Mouse (Mus musculus) intestine, postnatal 0 days (tissue): Measurements from ENCODE around the gene Krt18. TPM values are rescaled to one million over a fixed set of nuclear protein-coding genes. Genes with fewer than 3 reads are reported as not detected.

ENCODE experiments used
- ATAC-seq: fragments of 200-750 bp; cut with Nextera tagmentation; 2 replicates; pipeline ENCODE4 v1.8.0; 2017; ENCODE audit warnings: mild to moderate bottlenecking, moderate TSS enrichment, moderate library complexity
- H3K27ac ChIP-seq: fragments of 300-500 bp; sonication (generic); 2 replicates; pipeline ENCODE4 v1.5.1; 2014; ENCODE audit warnings: mild to moderate bottlenecking, low read depth, low read length, moderate library complexity
- H3K27me3 ChIP-seq: fragments of 300-500 bp; sonication (generic); replicated peaks from 2 replicates; pipeline ENCODE4 v1.6.1; 2014; ENCODE audit warnings: low read length, mixed read lengths; ENCODE audit not compliant: control insufficient read depth, insufficient read depth
- H3K36me3 ChIP-seq: fragments of 300-500 bp; sonication (generic); 2 replicates; pipeline ENCODE4 v1.6.1; 2014; ENCODE audit warnings: mild to moderate bottlenecking, moderate library complexity; ENCODE audit not compliant: control insufficient read depth, insufficient read depth
- H3K4me1 ChIP-seq: fragments of 300-500 bp; sonication (generic); replicated peaks from 2 replicates; pipeline ENCODE4 v1.6.1; 2014; ENCODE audit warnings: antibody characterized with exemption, low read length, mixed read lengths; ENCODE audit not compliant: control insufficient read depth, insufficient read depth
- H3K4me2 ChIP-seq: fragments of 300-500 bp; sonication (generic); replicated peaks from 2 replicates; pipeline ENCODE4 v1.6.1; 2014; ENCODE audit warnings: low read depth, mild to moderate bottlenecking, moderate library complexity
- H3K4me3 ChIP-seq: fragments of 300-500 bp; sonication (generic); 2 replicates; pipeline ENCODE4 v1.5.1; 2014; ENCODE audit warnings: low read depth, low read length
- H3K9ac ChIP-seq: fragments of 300-500 bp; sonication (generic); 2 replicates; pipeline ENCODE4 v1.6.1; 2014; ENCODE audit warnings: mild to moderate bottlenecking, low read depth, low read length
- H3K9me3 ChIP-seq: fragments of 300-500 bp; sonication (generic); 2 replicates; pipeline ENCODE4 v1.6.1; 2016; ENCODE audit warnings: mixed run types; ENCODE audit not compliant: control insufficient read depth
- CTCF ChIP-seq: sonication (generic); IDR thresholded peaks from 2 replicates; pipeline ENCODE4 v1.5.1; 2016; ENCODE audit warnings: low read depth, mild to moderate bottlenecking, control low read depth, antibody characterized with exemption, moderate library complexity
- WGBS: fragments of 180-500 bp; shearing (Covaris S2); extraction: QIAGEN DNeasy Blood & Tissue Kit; methylation state at CpG from one replicate; pipeline ENCODE4 v1.1.7; 2014; 5-methylcytosine and 5-hydroxymethylcytosine counted together
- polyA plus RNA-seq: library from polyadenylated mRNA; unstranded; fragments of >200 nt; fragmentation: Nextera tagmentation; extraction: Ambion mirVana; gene quantifications from 2 replicates; pipeline ENCODE4 v1.2.1, GENCODE M21; 2015

The Krt18 gene
- polyA plus RNA-seq, 1 experiment from 2014 or later, result 368 TPM

DNA sequence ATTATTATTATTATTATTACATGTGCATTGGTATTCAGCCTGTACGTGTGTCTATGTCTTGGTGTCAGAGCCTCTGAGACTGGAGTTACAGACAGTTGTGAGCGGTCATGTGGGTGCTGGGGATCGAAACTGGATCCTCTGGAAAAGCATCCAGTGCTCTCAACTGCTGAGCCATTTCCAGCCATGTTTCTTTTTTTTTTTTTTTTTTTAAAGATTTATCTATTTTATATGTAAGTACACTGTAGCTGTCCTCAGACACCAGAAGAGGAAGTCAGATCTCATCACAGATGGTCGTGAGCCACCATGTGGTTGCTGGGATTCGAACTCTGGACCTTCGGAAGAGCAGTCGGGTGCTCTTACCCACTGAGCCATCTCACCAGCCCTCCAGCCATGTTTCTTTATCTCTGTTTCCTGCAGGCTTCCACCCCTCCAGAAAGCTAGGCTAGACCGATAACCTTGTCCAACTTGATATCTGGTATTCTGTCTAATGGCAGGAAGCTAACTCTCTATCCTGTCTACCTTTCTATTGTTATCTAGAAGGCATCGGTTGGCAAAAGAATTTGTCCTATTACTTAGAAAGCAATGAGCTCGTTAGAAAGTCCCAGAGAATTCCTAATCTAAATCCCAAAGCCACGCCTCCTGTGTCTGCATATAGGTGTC, 28.2 kb upstream of the Krt18 start:
- WGBS, result 78% methylated on average over 11 of the region's 11 CpGs
- Histone ChIP-seq H3K4me2 (no peak overlapping the region), H3K27me3 (no peaks in the 10 kb centered on the region), H3K27ac (no peak overlapping the region), H3K36me3 (peaks cover 27% of the 10 kb centered on the region; the same call in 1 of the 2 replicates), H3K4me1 (no peaks in the 10 kb centered on the region), H3K9ac (no peak overlapping the region), H3K4me3 (no peak overlapping the region), H3K9me3 (no peaks in the 10 kb centered on the region)
- no peak for TF ChIP-seq CTCF
- no peak for ATAC-seq

DNA sequence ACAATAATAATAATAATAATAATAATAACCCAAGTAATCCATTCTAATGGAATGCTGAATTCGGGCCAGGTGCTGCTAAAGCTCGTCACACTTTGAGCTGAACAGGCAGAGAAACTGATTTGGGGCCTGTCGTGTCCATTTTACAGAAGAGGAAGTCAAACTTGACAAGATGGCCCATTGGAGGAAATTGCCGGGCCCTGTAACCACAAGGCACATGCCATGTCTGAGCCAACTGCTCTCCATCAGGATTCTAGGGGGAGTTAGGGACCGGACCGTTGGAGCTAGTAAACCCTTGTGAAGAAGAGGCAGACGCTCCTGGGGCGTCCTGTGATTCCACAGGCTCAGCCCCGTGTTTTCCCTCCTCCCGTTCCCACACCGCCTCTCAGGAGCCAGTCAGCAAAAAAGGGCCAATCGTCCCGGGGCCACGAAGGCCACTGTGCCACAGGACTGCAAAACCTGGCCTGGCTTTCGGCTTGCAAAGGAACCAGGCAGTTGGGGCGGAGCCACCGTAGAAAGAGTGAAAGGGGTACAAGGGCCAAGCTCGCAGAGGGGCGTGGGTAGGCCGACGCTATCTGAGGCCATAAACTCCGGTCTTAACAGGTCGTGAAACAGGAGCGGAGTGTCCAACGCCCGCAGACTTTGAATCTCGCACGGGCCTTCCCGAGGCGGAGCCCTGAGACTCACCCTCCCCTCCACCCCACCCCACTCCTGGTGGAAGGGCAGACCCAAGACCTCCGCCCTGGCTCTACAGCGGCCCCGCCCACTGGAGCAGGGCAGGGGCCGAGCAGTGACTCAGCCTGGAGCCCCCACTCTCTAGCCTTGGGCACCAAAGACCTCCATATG, 25.1 kb upstream of the Krt18 start:
- H3K27me3 ChIP-seq, result no peaks in the 10 kb centered on the region
- peaks cover 11% of the 10 kb centered on the region for H3K4me1 ChIP-seq
- peak overlapping the region; percentile 60 for H3K9ac ChIP-seq
- H3K9me3 ChIP-seq, result no peaks in the 10 kb centered on the region
- H3K36me3 ChIP-seq, result peaks cover 23% of the 10 kb centered on the region; the same call in 1 of the 2 replicates
- 7% methylated on average over 34 of the region's 34 CpGs for WGBS
- peak overlapping the region; percentile 67 for H3K4me3 ChIP-seq
- ATAC-seq, result peak; percentile 85
- peak overlapping the region; percentile 83 for H3K27ac ChIP-seq
- no peak for TF ChIP-seq CTCF
- peak overlapping the region; percentile 74 for H3K4me2 ChIP-seq

DNA sequence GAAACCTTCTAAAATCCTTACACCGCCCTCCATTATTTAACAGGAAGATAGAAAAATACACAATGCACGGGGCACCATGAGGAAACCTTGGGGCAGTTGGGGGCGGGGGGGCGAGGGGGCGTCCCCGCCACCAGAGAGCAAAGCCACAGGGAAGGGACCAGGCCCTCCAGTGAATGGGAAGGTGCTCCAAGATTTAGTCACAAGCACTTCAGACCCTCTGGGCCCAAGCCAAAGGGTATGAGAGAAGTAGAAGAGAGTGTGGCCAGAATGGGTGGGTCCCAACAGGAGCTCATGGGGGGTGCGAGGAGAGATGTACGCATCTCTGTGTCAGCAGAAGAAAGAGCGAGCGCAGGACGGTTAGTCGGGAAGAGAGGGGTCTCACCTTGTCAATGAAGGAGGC, 24.5 kb upstream of the Krt18 start:
- Histone ChIP-seq H3K4me2 (peak overlapping the region; percentile 74), H3K4me3 (peak overlapping the region; percentile 67), H3K9ac (peak overlapping the region; percentile 60), H3K9me3 (no peaks in the 10 kb centered on the region), H3K4me1 (peaks cover 11% of the 10 kb centered on the region), H3K27me3 (no peaks in the 10 kb centered on the region), H3K36me3 (peaks cover 16% of the 10 kb centered on the region; the same call in 1 of the 2 replicates), H3K27ac (peak overlapping the region; percentile 83)
- ATAC-seq, result no peak
- no peak for TF ChIP-seq CTCF
- WGBS, result 16% methylated on average over 12 of the region's 12 CpGs

DNA sequence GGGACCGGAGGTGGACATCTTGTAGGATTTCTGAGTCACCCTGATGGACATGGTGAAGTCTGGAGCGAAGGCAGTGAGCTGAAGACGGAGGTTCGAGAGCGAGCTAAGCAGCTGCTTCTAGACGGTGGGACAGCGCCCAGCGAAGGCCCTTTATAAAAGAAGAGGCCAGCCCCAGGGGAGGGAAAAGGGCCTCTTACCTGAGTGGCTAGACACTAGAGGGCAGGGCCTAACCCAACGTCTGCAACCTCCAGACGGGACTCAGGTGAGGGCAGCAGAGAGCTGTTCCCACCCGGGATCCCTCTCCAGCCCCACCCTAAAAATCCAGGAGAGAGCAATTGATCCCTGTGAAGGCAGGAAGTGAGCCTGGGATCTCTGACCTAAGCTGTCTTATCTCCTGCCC, 23.8 kb upstream of the Krt18 start, which contains the start of gene Krt8:
Gene Krt8 (minus strand): TSS at position 294 of the 400 bp plus-strand sequence.
- H3K4me2 ChIP-seq, result peak within 1 kb of the TSS; percentile 74
- peaks cover 11% of the 10 kb centered on the region for H3K4me1 ChIP-seq

DNA sequence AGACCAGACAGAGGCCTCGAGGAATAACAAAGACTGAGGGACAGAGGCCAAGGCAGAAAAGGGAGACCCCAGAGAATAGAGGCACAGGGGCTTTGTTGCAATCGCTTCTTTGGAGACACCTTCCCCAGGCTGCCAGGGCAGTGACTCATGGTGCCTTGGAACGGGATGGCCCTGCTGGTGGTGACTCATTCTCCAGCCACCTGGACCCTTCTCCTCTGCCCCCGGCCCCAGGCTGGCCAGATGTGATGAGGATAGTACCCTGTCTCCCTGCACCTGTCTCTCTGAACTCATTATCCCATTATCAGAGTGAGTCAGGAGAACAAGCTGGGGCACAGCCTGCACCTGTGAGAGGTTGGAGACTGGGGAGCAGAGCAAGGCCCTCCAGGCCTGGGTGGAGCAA, 22.7 kb upstream of the Krt18 start:
- Histone ChIP-seq H3K4me2 (no peak overlapping the region; the same call in 1 of the 2 replicates), H3K4me3 (no peak overlapping the region)
- peak; percentile 5; the same call in 1 of the 2 replicates for ATAC-seq

More for the DNA sequence above, 23.8 kb upstream of the Krt18 start, which contains the start of gene Krt8:
- Histone ChIP-seq H3K36me3 (peaks cover 12% of the 10 kb centered on the region; the same call in 1 of the 2 replicates), H3K4me3 (peak within 1 kb of the TSS; percentile 67), H3K27me3 (no peaks in the 10 kb centered on the region), H3K9me3 (no peaks in the 10 kb centered on the region), H3K27ac (peak within 1 kb of the TSS; percentile 83), H3K9ac (peak within 1 kb of the TSS; percentile 60)
- ATAC-seq, result peak; percentile 78
- WGBS, result 27% methylated on average over 10 of the region's 11 CpGs
- peak; percentile 85 for TF ChIP-seq CTCF

DNA sequence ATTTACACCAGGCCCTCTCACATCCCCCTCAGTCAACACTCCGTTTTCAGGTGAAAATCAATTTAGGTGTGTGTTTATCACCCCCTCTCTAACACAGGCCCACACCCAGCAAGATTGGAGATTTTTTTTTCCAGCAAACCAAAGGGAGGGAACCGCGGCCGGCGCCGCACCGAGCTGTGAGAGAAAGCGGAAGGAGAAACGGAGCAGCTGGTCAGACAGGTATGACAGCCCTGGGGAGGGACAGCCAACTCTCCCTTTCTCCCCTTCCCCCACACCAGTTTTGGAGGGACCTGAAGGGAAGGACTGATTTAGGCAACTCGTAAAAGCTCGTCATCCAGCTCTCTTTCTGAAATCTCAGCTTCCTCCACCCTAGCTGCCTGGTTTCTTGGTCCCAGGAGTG, 21.7 kb upstream of the Krt18 start:
- Histone ChIP-seq H3K36me3 (no peaks in the 10 kb centered on the region), H3K27ac (peak overlapping the region; percentile 78), H3K4me1 (peaks cover 11% of the 10 kb centered on the region), H3K27me3 (no peaks in the 10 kb centered on the region), H3K9me3 (no peaks in the 10 kb centered on the region), H3K4me3 (no peak overlapping the region; the same call in 1 of the 2 replicates), H3K9ac (peak overlapping the region; percentile 31; the same call in 1 of the 2 replicates), H3K4me2 (peak overlapping the region; percentile 40)
- TF ChIP-seq CTCF, result no peak
- 20% methylated on average over 11 of the region's 11 CpGs for WGBS
- ATAC-seq, result no peak

More for the DNA sequence above, 22.7 kb upstream of the Krt18 start:
- Histone ChIP-seq H3K9me3 (no peaks in the 10 kb centered on the region), H3K36me3 (peaks cover 6% of the 10 kb centered on the region; the same call in 1 of the 2 replicates), H3K9ac (no peak overlapping the region), H3K27me3 (no peaks in the 10 kb centered on the region), H3K27ac (peak overlapping the region; percentile 78), H3K4me1 (peaks cover 11% of the 10 kb centered on the region)
- no peak for TF ChIP-seq CTCF
- 26% methylated on average over 4 of the region's 4 CpGs for WGBS
